Mouse (Mus musculus): ENCODE data around the gene Adcy6. TPM values are rescaled to one million over a fixed set of nuclear protein-coding genes. Genes with fewer than 3 reads are reported as not detected.
A peak's percentile ranks its signal among the peaks of the same experiment; 100 is the strongest.

Gene Adcy6
- polyA plus RNA-seq, 1 experiment from 2014 or later = 11.6 TPM

DNA sequence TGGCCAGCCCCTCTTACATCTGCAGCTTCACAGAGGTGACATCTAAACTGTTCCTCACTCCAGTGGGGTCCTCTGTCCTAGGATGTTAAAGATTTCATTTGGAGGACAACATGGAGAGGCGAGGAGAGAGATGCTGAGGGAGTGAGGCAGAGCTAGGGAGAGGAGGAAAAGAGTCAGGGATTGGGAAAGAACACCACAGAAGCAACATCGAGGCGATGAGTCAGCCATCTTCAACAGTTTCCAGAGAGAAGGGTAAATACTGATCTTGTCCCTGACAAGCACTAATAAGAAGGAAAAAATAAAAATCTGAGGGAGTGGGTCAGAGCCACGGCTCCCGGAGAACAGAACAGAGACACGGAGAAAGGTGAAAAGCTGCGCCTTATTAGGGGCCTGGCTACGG, 26.9 kb downstream of the Adcy6 start:
- Histone ChIP-seq H3K4me1 (ENCODE audit: control insufficient read depth, insufficient read depth, low read length) (no peaks in the 10 kb centered on the region), H3K4me3 (ENCODE audit: low read depth, low read length) (no peak overlapping the region), H3K27ac (ENCODE audit: low read depth, low read length) (no peak overlapping the region), H3K27me3 (ENCODE audit: control insufficient read depth, insufficient read depth, low read length) (no peaks in the 10 kb centered on the region), H3K4me2 (ENCODE audit: low read depth, low read length) (no peak overlapping the region), H3K9me3 (ENCODE audit: control insufficient read depth, low read length) (no peaks in the 10 kb centered on the region), H3K9ac (replicated peaks; ENCODE audit: low read depth, low read length) (no peak overlapping the region), H3K36me3 (ENCODE audit: control insufficient read depth, insufficient read depth, low read length) (no peaks in the 10 kb centered on the region)
- no peak for ATAC-seq (ENCODE audit: low read depth)
- 77% methylated on average over 8 of the region's 8 CpGs for WGBS

DNA sequence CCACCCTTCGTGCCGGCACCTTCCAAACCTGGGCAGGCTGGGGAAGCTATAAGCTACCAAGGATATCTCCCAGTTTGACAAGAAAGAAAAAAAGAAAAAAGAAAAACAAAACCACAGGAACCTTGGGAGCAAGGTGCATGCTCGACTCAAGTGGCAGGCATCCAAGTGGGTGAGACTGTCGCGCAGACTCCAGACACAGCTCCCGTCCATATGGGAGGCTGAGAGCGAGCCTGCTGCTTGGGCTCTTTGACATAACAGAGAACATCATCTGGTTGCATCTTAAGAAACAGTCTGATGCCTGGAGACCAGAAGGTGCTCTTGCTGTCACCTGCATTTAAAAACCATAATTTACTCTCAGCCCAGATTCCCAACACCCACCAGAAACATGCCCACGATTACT, 27.5 kb downstream of the Adcy6 start:
- Histone ChIP-seq H3K4me1 (ENCODE audit: control insufficient read depth, insufficient read depth, low read length) (no peaks in the 10 kb centered on the region), H3K4me2 (ENCODE audit: low read depth, low read length) (no peak overlapping the region), H3K36me3 (ENCODE audit: control insufficient read depth, insufficient read depth, low read length) (no peaks in the 10 kb centered on the region), H3K9me3 (ENCODE audit: control insufficient read depth, low read length) (no peaks in the 10 kb centered on the region), H3K27me3 (ENCODE audit: control insufficient read depth, insufficient read depth, low read length) (no peaks in the 10 kb centered on the region), H3K9ac (replicated peaks; ENCODE audit: low read depth, low read length) (no peak overlapping the region), H3K27ac (ENCODE audit: low read depth, low read length) (no peak overlapping the region), H3K4me3 (ENCODE audit: low read depth, low read length) (no peak overlapping the region)
- no peak for ATAC-seq (ENCODE audit: low read depth)
- WGBS = 79% methylated on average over 8 of the region's 8 CpGs

DNA sequence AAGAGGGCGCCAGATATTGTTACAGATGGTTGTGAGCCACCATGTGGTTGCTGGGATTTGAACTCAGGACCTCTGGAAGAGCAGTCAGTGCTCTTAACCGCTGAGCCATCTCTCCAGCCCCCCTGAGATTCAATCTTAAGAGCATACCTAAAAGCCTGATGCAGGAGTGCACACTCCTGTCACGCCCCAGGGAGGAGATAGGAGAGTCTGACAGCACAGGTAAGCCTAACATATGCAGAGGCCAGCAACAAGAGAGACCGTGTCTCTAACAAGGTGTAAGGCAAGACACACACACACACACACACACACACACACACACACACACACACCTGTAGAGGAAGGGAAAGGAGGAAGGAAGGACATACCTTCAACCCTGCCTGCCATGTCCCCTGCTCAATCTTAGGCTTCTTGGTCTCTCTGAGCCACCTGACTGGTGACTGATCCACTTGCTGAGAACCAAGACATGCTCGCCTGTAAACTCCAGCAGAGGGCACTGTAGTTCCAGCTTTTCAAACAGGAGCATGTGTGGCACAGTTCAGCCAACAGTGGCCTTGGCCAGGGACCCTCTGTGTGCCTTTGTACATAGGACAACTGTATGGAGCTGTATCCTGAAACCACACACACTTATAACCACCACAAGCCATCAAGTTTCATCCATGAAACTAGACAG, 29.9 kb downstream of the Adcy6 start:
- Histone ChIP-seq H3K4me1 (ENCODE audit: control insufficient read depth, insufficient read depth, low read length) (no peaks in the 10 kb centered on the region), H3K4me2 (ENCODE audit: low read depth, low read length) (no peak overlapping the region), H3K9me3 (ENCODE audit: control insufficient read depth, low read length) (no peaks in the 10 kb centered on the region), H3K27ac (ENCODE audit: low read depth, low read length) (no peak overlapping the region), H3K27me3 (ENCODE audit: control insufficient read depth, insufficient read depth, low read length) (no peaks in the 10 kb centered on the region), H3K4me3 (ENCODE audit: low read depth, low read length) (no peak overlapping the region), H3K9ac (replicated peaks; ENCODE audit: low read depth, low read length) (no peak overlapping the region), H3K36me3 (ENCODE audit: control insufficient read depth, insufficient read depth, low read length) (no peaks in the 10 kb centered on the region)
- WGBS = 35% methylated on average over 5 of the region's 5 CpGs
- ATAC-seq (ENCODE audit: low read depth) = peak; percentile 85

DNA sequence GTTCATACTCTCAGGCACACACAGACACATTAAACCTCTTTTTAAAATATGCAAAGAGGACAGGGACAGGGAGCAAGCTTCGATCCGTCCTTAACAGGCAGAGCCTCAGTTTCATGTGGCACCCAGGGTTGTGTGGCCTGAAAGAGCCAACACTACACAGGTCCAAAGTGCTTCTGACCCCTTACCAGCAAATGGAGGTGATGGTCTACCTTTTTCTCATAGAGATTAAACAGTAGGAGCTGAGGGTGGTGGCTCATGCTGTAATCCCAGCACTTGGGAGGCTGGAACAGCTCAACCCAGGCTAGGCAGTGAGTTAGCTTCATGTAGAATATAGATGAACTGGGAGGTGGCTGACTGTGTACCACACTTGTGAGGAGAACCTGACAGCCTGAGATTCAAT, 30.6 kb downstream of the Adcy6 start:
- Histone ChIP-seq H3K27me3 (ENCODE audit: control insufficient read depth, insufficient read depth, low read length) (no peaks in the 10 kb centered on the region), H3K36me3 (ENCODE audit: control insufficient read depth, insufficient read depth, low read length) (no peaks in the 10 kb centered on the region), H3K27ac (ENCODE audit: low read depth, low read length) (no peak overlapping the region), H3K4me1 (ENCODE audit: control insufficient read depth, insufficient read depth, low read length) (no peaks in the 10 kb centered on the region), H3K9ac (replicated peaks; ENCODE audit: low read depth, low read length) (no peak overlapping the region), H3K9me3 (ENCODE audit: control insufficient read depth, low read length) (no peaks in the 10 kb centered on the region), H3K4me3 (ENCODE audit: low read depth, low read length) (no peak overlapping the region), H3K4me2 (ENCODE audit: low read depth, low read length) (no peak overlapping the region)
- 82% methylated on average over 2 of the region's 2 CpGs for whole genome bisulfite sequencing
- ATAC-seq (ENCODE audit: low read depth) = no peak

DNA sequence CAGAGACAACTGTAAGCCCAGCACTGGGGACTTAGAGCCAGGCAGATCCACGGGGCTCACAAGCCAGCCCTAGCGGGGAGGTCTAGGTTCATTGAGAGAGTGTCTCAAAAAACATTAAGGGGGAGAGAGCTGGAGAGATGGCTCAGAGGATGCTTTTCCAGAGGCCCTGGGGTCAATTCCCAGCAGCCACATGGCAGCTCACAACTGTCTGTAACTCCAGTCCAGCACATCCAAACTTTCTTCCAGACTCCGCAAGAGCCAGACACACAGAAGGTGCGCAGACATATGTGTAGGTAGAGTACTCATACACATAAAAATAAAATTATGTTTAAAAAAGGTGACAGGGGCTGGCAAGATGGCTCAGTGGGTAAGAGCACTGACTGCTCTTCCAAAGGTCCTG, 36.6 kb downstream of the Adcy6 start:
- no peak overlapping the region for H3K4me2 ChIP-seq (ENCODE audit: low read depth, low read length)
- ATAC-seq (ENCODE audit: low read depth) = no peak
- no peak overlapping the region for H3K9ac ChIP-seq (replicated peaks; ENCODE audit: low read depth, low read length)
- no peaks in the 10 kb centered on the region for H3K36me3 ChIP-seq (ENCODE audit: control insufficient read depth, insufficient read depth, low read length)
- H3K27ac ChIP-seq (ENCODE audit: low read depth, low read length) = no peak overlapping the region
- peaks cover 7% of the 10 kb centered on the region; the same call in 1 of the 2 replicates for H3K4me1 ChIP-seq (ENCODE audit: control insufficient read depth, insufficient read depth, low read length)
- no peaks in the 10 kb centered on the region for H3K9me3 ChIP-seq (ENCODE audit: control insufficient read depth, low read length)
- no peak overlapping the region for H3K4me3 ChIP-seq (ENCODE audit: low read depth, low read length)
- no peaks in the 10 kb centered on the region for H3K27me3 ChIP-seq (ENCODE audit: control insufficient read depth, insufficient read depth, low read length)
- 71% methylated on average over 4 of the region's 4 CpGs for WGBS

DNA sequence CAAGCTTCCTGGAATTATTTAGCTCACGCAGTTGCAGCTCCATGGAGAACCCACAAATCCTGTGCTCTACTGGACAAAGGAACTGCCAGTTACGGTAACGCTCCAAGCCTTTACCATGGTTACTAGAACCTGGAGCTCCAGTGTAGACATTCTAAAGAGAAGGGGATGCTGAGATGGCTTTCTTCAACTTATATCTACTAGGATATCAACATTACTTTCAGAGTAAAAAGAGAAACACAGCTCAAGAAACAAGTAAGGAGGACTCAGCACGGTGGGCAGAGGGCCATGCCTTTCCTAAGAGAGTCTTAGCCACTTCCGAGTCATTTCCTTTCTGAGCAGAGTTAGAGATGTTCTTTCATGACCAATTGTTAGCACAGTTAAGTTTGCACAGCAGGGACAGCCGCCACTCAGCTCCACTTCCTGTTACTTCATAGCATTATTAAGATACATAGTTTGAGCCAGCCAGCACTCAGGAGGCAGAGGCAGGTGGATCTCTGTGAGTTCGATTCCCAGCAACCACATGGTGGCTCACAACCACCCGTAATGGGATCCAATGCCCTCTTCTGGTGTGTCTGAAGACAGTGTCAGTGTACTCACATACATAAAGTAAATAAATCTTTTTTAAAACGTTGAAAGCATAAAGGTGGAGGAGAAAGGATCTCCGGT, 38.9 kb downstream of the Adcy6 start, which contains the start of the genes Ccnt1 and 4930415O20Rik:
TSS of gene Ccnt1 (minus strand) at position 51 of the 666 bp plus-strand sequence.
TSS of gene 4930415O20Rik (plus strand) at position 132 of the 666 bp plus-strand sequence.
- Histone ChIP-seq H3K36me3 (ENCODE audit: control insufficient read depth, insufficient read depth, low read length) (no peaks in the 10 kb centered on the region), H3K4me1 (ENCODE audit: control insufficient read depth, insufficient read depth, low read length) (peaks cover 15% of the 10 kb centered on the region), H3K27ac (ENCODE audit: low read depth, low read length) (no peak within 1 kb of the TSS), H3K9ac (replicated peaks; ENCODE audit: low read depth, low read length) (no peak within 1 kb of the TSS), H3K4me2 (ENCODE audit: low read depth, low read length) (no peak within 1 kb of the TSS), H3K4me3 (ENCODE audit: low read depth, low read length) (no peak within 1 kb of the TSS), H3K27me3 (ENCODE audit: control insufficient read depth, insufficient read depth, low read length) (no peaks in the 10 kb centered on the region), H3K9me3 (ENCODE audit: control insufficient read depth, low read length) (no peaks in the 10 kb centered on the region)
- WGBS = 86% methylated on average over 10 of the region's 10 CpGs
- no peak for ATAC-seq (ENCODE audit: low read depth)

DNA sequence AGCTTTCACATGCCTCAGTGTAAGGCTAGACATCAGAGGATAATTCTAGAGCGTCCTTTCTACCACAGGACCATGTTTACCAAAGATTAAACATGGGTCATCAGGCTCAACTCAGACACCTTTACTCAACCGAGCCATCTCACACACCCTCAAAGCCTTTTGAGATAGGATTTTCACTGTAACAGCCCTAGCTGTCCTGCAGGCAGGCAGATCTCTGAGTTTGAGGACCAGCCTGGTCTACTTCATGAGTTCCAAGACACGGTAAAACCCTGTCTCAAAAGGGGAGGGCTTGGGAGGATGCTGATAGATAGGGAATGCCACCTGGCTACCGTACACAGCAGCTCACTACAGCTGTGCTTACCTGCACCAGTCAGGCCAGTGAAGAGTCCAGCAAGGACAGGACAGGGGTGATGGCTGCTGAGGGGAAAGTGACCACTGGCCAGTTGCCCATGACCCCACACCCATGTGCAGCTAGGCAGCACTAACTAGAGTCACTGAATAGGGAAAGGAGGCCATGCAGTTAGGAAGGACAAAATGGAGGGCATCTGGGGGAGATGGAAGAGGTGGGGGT, 40.0 kb downstream of the Adcy6 start:
- Histone ChIP-seq H3K4me3 (ENCODE audit: low read depth, low read length) (0 out of 2 replicates have a peak overlapping the region, but pooled peaks have one; percentile 1), H3K4me1 (ENCODE audit: control insufficient read depth, insufficient read depth, low read length) (peaks cover 25% of the 10 kb centered on the region), H3K9ac (replicated peaks; ENCODE audit: low read depth, low read length) (no peak overlapping the region), H3K9me3 (ENCODE audit: control insufficient read depth, low read length) (no peaks in the 10 kb centered on the region), H3K27ac (ENCODE audit: low read depth, low read length) (no peak overlapping the region), H3K4me2 (ENCODE audit: low read depth, low read length) (no peak overlapping the region), H3K27me3 (ENCODE audit: control insufficient read depth, insufficient read depth, low read length) (no peaks in the 10 kb centered on the region), H3K36me3 (ENCODE audit: control insufficient read depth, insufficient read depth, low read length) (no peaks in the 10 kb centered on the region)
- WGBS = 91% methylated on average over 4 of the region's 4 CpGs
- ATAC-seq (ENCODE audit: low read depth) = no peak

DNA sequence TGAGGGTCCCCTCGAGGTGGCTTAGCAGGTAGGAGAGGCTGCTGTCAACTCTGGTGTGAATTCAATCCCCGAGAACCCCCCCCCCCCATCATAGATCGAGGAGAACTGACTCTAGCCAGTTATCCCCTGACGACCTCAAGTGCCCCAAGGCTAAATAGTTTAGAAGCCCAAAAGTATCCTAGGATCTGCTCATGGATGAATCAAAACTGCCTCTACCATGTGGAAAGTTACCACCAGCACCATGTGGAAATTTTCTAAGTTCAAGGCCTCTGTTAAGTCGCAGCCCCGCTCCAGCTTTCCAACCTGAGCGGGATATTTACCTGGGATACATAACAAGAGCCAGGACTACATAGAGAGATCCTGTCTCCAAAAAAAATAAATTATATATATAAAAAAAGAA, 40.7 kb downstream of the Adcy6 start:
- Histone ChIP-seq H3K9ac (replicated peaks; ENCODE audit: low read depth, low read length) (peak overlapping the region; percentile 87), H3K27ac (ENCODE audit: low read depth, low read length) (no peak overlapping the region), H3K4me3 (ENCODE audit: low read depth, low read length) (peak overlapping the region; percentile 84; the same call in 1 of the 2 replicates), H3K27me3 (ENCODE audit: control insufficient read depth, insufficient read depth, low read length) (no peaks in the 10 kb centered on the region), H3K4me1 (ENCODE audit: control insufficient read depth, insufficient read depth, low read length) (peaks cover 26% of the 10 kb centered on the region), H3K36me3 (ENCODE audit: control insufficient read depth, insufficient read depth, low read length) (no peaks in the 10 kb centered on the region), H3K9me3 (ENCODE audit: control insufficient read depth, low read length) (no peaks in the 10 kb centered on the region), H3K4me2 (ENCODE audit: low read depth, low read length) (peak overlapping the region; percentile 67)
- 76% methylated on average over 7 of the region's 7 CpGs for WGBS
- no peak for ATAC-seq (ENCODE audit: low read depth)

Measured in neural tube, embryonic 14.5 days (tissue).